13 mouse cellular contexts compared by ENCODE assay signal in genomic region chr5:112287652-112288051, GRCm38 (mm10). TPM values are rescaled to one million over a fixed set of nuclear protein-coding genes. Genes with fewer than 3 reads are reported as not detected.
A peak's percentile ranks its signal among the peaks of the same experiment; 100 is the strongest.
DNase-seq lines count a peak whose midpoint lies in the region; ATAC-seq and TF ChIP-seq lines count a peak whose summit lies in the region.
"Had no signal": no experiment of that assay in that cellular context is flagged by ENCODE, and none has a peak within 500 bp of the region (broad histone marks: within the 10 kb centered on the region; RNA-seq: fewer than 3 reads in every experiment).

No protein-coding gene starts in this region.

- TF ChIP-seq EP300 in heart, adult 2 months (IDR thresholded peaks at IDR 0.05; ENCODE audit: insufficient read depth, low read depth, low read length), result no peak

- no peak for TF ChIP-seq CTCF in heart, adult 2 months (IDR thresholded peaks at IDR 0.05)
- TF ChIP-seq CTCF in left cerebral cortex, adult 2 months (IDR thresholded peaks at IDR 0.05), result no peak
- TF ChIP-seq CTCF in bone marrow macrophage, adult 2 months (IDR thresholded peaks at IDR 0.05; ENCODE audit: low read depth, low read length), result no peak

- whole genome bisulfite sequencing in heart, adult 2 months, result 64% methylated on average over 2 of the region's 2 CpGs
- WGBS in liver, embryonic 16.5 days (ENCODE audit: insufficient replicate concordance), result 71% methylated on average over 2 of the region's 2 CpGs

- H3K9ac ChIP-seq in heart, adult 2 months (ENCODE audit: low read depth, low read length), result no peak overlapping the region
- no peak overlapping the region for H3K9ac ChIP-seq in liver, embryonic 16.5 days (ENCODE audit: low read depth, low read length)
- H3K9ac ChIP-seq: midbrain, embryonic 13.5 days; neural tube, embryonic 13.5 days had no signal

- H3K4me2 ChIP-seq in liver, embryonic 16.5 days (ENCODE audit: low read depth, low read length), result no peak overlapping the region
- H3K4me2 ChIP-seq: midbrain, embryonic 13.5 days; neural tube, embryonic 13.5 days had no signal

- peaks cover 11% of the 10 kb centered on the region for H3K79me2 ChIP-seq in heart, adult 2 months (replicated peaks; ENCODE audit: control insufficient read depth, insufficient read depth, low read length)

- peak overlapping the region; percentile 1 for H3K4me3 ChIP-seq in heart, adult 2 months
- no peak overlapping the region for H3K4me3 ChIP-seq in left cerebral cortex, adult 2 months
- H3K4me3 ChIP-seq in bone marrow macrophage, adult 2 months (ENCODE audit: insufficient read depth, low read length), result no peak overlapping the region
- H3K4me3 ChIP-seq in liver, embryonic 16.5 days (ENCODE audit: low read depth, low read length), result no peak overlapping the region
- H3K4me3 ChIP-seq: midbrain, embryonic 13.5 days; neural tube, embryonic 13.5 days had no signal

- H3K4me1 ChIP-seq in heart, adult 2 months (ENCODE audit: control insufficient read depth, insufficient read depth, low read length), result peaks cover 53% of the 10 kb centered on the region
- peaks cover 55% of the 10 kb centered on the region for H3K4me1 ChIP-seq in bone marrow macrophage, adult 2 months (ENCODE audit: control insufficient read depth, insufficient read depth, low read length)
- peaks cover 65% of the 10 kb centered on the region for H3K4me1 ChIP-seq in liver, embryonic 16.5 days (ENCODE audit: control insufficient read depth, low read depth, low read length)

- no peak for TF ChIP-seq POLR2A in heart, adult 2 months (IDR thresholded peaks at IDR 0.05; ENCODE audit: insufficient read depth, low read depth, low read length)
- TF ChIP-seq POLR2A in bone marrow macrophage, adult 2 months (IDR thresholded peaks at IDR 0.05; ENCODE audit: borderline replicate concordance, low read depth, low read length), result no peak

- peak in 1 of 2 experiments; percentile 37 for DNase-seq in heart, adult 2 months
- DNase-seq in heart, postnatal 25 days (ENCODE audit: low spot score), result no peak
- no peak for DNase-seq in left cerebral cortex, adult 2 months (ENCODE audit: extremely low spot score in 1 of 2, low spot score in 2 of 2)
- DNase-seq in left cerebral cortex, postnatal 14 days (ENCODE audit: low spot score in 2 of 2), result no peak
- DNase-seq in embryo, embryonic 9.5 days (ENCODE audit: extremely low spot score), result no peak
- no peak for DNase-seq in MN1 (ENCODE audit: low spot score)
- DNase-seq: cerebellum, adult 8-10 months; kidney, postnatal 25 days had no signal

- H3K9me3 ChIP-seq in liver, embryonic 16.5 days (replicated peaks; ENCODE audit: control insufficient read depth, low read length), result no peaks in the 10 kb centered on the region
- H3K9me3 ChIP-seq: midbrain, embryonic 13.5 days; neural tube, embryonic 13.5 days had no signal

- no peaks in the 10 kb centered on the region for H3K27me3 ChIP-seq in heart, adult 2 months (ENCODE audit: control insufficient read depth, insufficient read depth, low read length)
- no peaks in the 10 kb centered on the region for H3K27me3 ChIP-seq in liver, embryonic 16.5 days (ENCODE audit: control insufficient read depth, insufficient read depth, low read depth, low read length)
- H3K27me3 ChIP-seq: midbrain, embryonic 13.5 days; neural tube, embryonic 13.5 days had no signal

- H3K36me3 ChIP-seq in heart, adult 2 months (ENCODE audit: control insufficient read depth, insufficient read depth, low read length), result no peaks in the 10 kb centered on the region
- no peaks in the 10 kb centered on the region for H3K36me3 ChIP-seq in liver, embryonic 16.5 days (ENCODE audit: control insufficient read depth, insufficient read depth)
- H3K36me3 ChIP-seq: midbrain, embryonic 13.5 days; neural tube, embryonic 13.5 days had no signal

- intact Hi-C loops in heart, adult 2 months (cut with DNase I), result no loop called here
- intact Hi-C loops in heart, postnatal 25 days (cut with DNase I), result no loop called here
- intact Hi-C loops in left cerebral cortex, adult 2 months (cut with DNase I), result no loop called here
- intact Hi-C loops in left cerebral cortex, postnatal 14 days (cut with DNase I), result no loop called here

- ATAC-seq in liver, embryonic 16.5 days (ENCODE audit: low read depth), result no peak
- ATAC-seq: hindbrain, postnatal 0 days; midbrain, embryonic 13.5 days had no signal

- peak overlapping the region; percentile 84 for H3K27ac ChIP-seq in heart, adult 2 months
- peak overlapping the region; percentile 41 for H3K27ac ChIP-seq in left cerebral cortex, adult 2 months
- peak overlapping the region; percentile 10; the same call in 1 of the 2 replicates for H3K27ac ChIP-seq in bone marrow macrophage, adult 2 months (ENCODE audit: insufficient read depth, low read depth, low read length)
- peak overlapping the region; percentile 33; the same call in 1 of the 2 replicates for H3K27ac ChIP-seq in liver, embryonic 16.5 days (ENCODE audit: low read length)
- H3K27ac ChIP-seq: hindbrain, postnatal 0 days; midbrain, embryonic 13.5 days; neural tube, embryonic 13.5 days had no signal

RNA-seq across cellular contexts. Expression of gene Tpst2, which starts 11.2 kb away (rescaled TPM):
- 10 to 100 TPM; 38.3 to 43.6 TPM for total RNA-seq in heart, adult 2 months (2021)
- polyA plus RNA-seq in heart, adult 2 months (2012; rRNA removed), result 36.9 and 37.7 TPM in 2 replicates
- total RNA-seq in heart, postnatal 25 days (2021), result 10 to 100 TPM; 38.7 to 42.3 TPM
- total RNA-seq in left cerebral cortex, adult 2 months (2021), result 10 to 100 TPM; 37.5 to 41.9 TPM
- total RNA-seq in left cerebral cortex, postnatal 14 days (2021), result 10 to 100 TPM; 41.3 to 42.9 TPM
- 42.1 and 50.1 TPM in 2 replicates for polyA plus RNA-seq in bone marrow macrophage, adult 2 months (2012; ENCODE audit: insufficient read depth, insufficient read length, missing spikeins)
- 38.5 and 38.8 TPM in 2 replicates for polyA plus RNA-seq in liver, embryonic 16.5 days (2015; fragmentation: Nextera tagmentation; extraction: Ambion mirVana)

RNA-seq across cellular contexts. Expression of gene Crybb1, which starts 32.0 kb away (rescaled TPM):
- total RNA-seq in heart, adult 2 months (2021), result 1 to 10 TPM; 1.5 to 3.3 TPM
- 2.1 and 2.3 TPM in 2 replicates for polyA plus RNA-seq in heart, adult 2 months (2012; rRNA removed)
- total RNA-seq in heart, postnatal 25 days (2021), result 1 to 10 TPM; 2.5 to 2.9 TPM
- total RNA-seq in left cerebral cortex, adult 2 months (2021), result 1 to 10 TPM; 6.9 to 7.4 TPM
- 10 to 100 TPM; 12.9 to 14.5 TPM for total RNA-seq in left cerebral cortex, postnatal 14 days (2021)
- polyA plus RNA-seq in bone marrow macrophage, adult 2 months (2012; ENCODE audit: insufficient read depth, insufficient read length, missing spikeins), result not detected in 2 replicates
- 0.28 and 0.32 TPM in 2 replicates for polyA plus RNA-seq in liver, embryonic 16.5 days (2015; fragmentation: Nextera tagmentation; extraction: Ambion mirVana)

RNA-seq across cellular contexts. Expression of gene Cryba4, which starts 35.3 kb away (rescaled TPM):
- total RNA-seq in heart, adult 2 months (2021), result 1 to 10 TPM; 5.3 to 7.1 TPM
- polyA plus RNA-seq in heart, adult 2 months (2012; rRNA removed), result 14.4 and 33.8 TPM in 2 replicates
- total RNA-seq in heart, postnatal 25 days (2021), result 10 to 100 TPM in 1 of 2 experiments, 1 to 10 TPM in 1; 8.9 to 10.3 TPM
- under 1 TPM in 1 of 2 experiments, not detected in 1; 0.49 TPM for total RNA-seq in left cerebral cortex, adult 2 months (2021)
- 1 to 10 TPM; 1.2 to 1.5 TPM for total RNA-seq in left cerebral cortex, postnatal 14 days (2021)
- polyA plus RNA-seq in bone marrow macrophage, adult 2 months (2012; ENCODE audit: insufficient read depth, insufficient read length, missing spikeins), result 3.0 and 4.7 TPM in 2 replicates
- 0.49 and 0.67 TPM in 2 replicates for polyA plus RNA-seq in liver, embryonic 16.5 days (2015; fragmentation: Nextera tagmentation; extraction: Ambion mirVana)

RNA-seq across cellular contexts. Expression of gene Tfip11, which starts 38.5 kb away (rescaled TPM):
- 10 to 100 TPM; 17.6 to 19.4 TPM for total RNA-seq in heart, adult 2 months (2021)
- polyA plus RNA-seq in heart, adult 2 months (2012; rRNA removed), result 16.0 and 18.5 TPM in 2 replicates
- total RNA-seq in heart, postnatal 25 days (2021), result 10 to 100 TPM; 16.3 to 17.9 TPM
- 10 to 100 TPM; 43.0 to 45.0 TPM for total RNA-seq in left cerebral cortex, adult 2 months (2021)
- total RNA-seq in left cerebral cortex, postnatal 14 days (2021), result 10 to 100 TPM; 37.1 to 37.9 TPM
- 26.4 and 28.4 TPM in 2 replicates for polyA plus RNA-seq in bone marrow macrophage, adult 2 months (2012; ENCODE audit: insufficient read depth, insufficient read length, missing spikeins)
- polyA plus RNA-seq in liver, embryonic 16.5 days (2015; fragmentation: Nextera tagmentation; extraction: Ambion mirVana), result 11.8 and 12.6 TPM in 2 replicates

RNA-seq across cellular contexts. Expression of gene Srrd, which starts 55.2 kb away (rescaled TPM):
- 1 to 10 TPM; 6.5 to 7.3 TPM for total RNA-seq in heart, adult 2 months (2021)
- 23.4 and 28.4 TPM in 2 replicates for polyA plus RNA-seq in heart, adult 2 months (2012; rRNA removed)
- total RNA-seq in heart, postnatal 25 days (2021), result 1 to 10 TPM; 7.5 to 8.1 TPM
- 10 to 100 TPM; 23.1 to 29.9 TPM for total RNA-seq in left cerebral cortex, adult 2 months (2021)
- total RNA-seq in left cerebral cortex, postnatal 14 days (2021), result 10 to 100 TPM; 21.6 to 23.0 TPM
- 32.3 and 37.4 TPM in 2 replicates for polyA plus RNA-seq in bone marrow macrophage, adult 2 months (2012; ENCODE audit: insufficient read depth, insufficient read length, missing spikeins)
- polyA plus RNA-seq in liver, embryonic 16.5 days (2015; fragmentation: Nextera tagmentation; extraction: Ambion mirVana), result 12.6 and 12.9 TPM in 2 replicates

Comparison
In these comparisons a context has a peak if more than half of its experiments do, and no peak if none do; other contexts are left out.
1. H3K27ac ChIP-seq: peak in every context shown above with its lines; median percentile 84 in heart, adult 2 months; 41 in left cerebral cortex, adult 2 months; 33 in liver, embryonic 16.5 days; 10 in bone marrow macrophage, adult 2 months.